Comparison of ENCODE assay signal across 20 mouse cellular contexts in genomic region chr8:98811922-98812321, GRCm38 (mm10).
A peak's percentile ranks its signal among the peaks of the same experiment; 100 is the strongest.
DNase-seq lines count a peak whose midpoint lies in the region; TF ChIP-seq lines count a peak whose summit lies in the region.
"Had no signal": no experiment of that assay in that cellular context is flagged by ENCODE, and none has a peak within 500 bp of the region (broad histone marks: within the 10 kb centered on the region; RNA-seq: fewer than 3 reads in every experiment).

No protein-coding gene starts in this region.

- TF ChIP-seq POLR2A in brain, embryonic 14.5 days (IDR thresholded peaks at IDR 0.05; ENCODE audit: borderline replicate concordance, extremely low read depth, insufficient read depth, insufficient read length, poor library complexity, severe bottlenecking) = no peak

- no peaks in the 10 kb centered on the region for H3K4me1 ChIP-seq in heart, embryonic 10.5 days
- H3K4me1 ChIP-seq: forebrain, embryonic 10.5 days; heart, embryonic 12.5 days; hindbrain, embryonic 15.5 days; kidney, embryonic 15.5 days; liver, embryonic 12.5 days had no signal

- no peaks in the 10 kb centered on the region for H3K36me3 ChIP-seq in heart, embryonic 10.5 days
- H3K36me3 ChIP-seq: forebrain, embryonic 10.5 days; heart, embryonic 12.5 days; hindbrain, embryonic 15.5 days; kidney, embryonic 15.5 days; liver, embryonic 12.5 days had no signal

- intact Hi-C loops in left cerebral cortex, postnatal 25 days (cut with DNase I) = no loop called here
- intact Hi-C loops in left cerebral cortex, adult 2 months (cut with DNase I) = no loop called here

- H3K9me3 ChIP-seq in heart, embryonic 10.5 days = no peaks in the 10 kb centered on the region
- H3K9me3 ChIP-seq: forebrain, embryonic 10.5 days; heart, embryonic 12.5 days; hindbrain, embryonic 15.5 days; kidney, embryonic 15.5 days; liver, embryonic 12.5 days had no signal

- 81% methylated on average over 3 of the region's 3 CpGs for WGBS in heart, embryonic 10.5 days

- no peaks in the 10 kb centered on the region for H3K27me3 ChIP-seq in heart, embryonic 10.5 days (ENCODE audit: insufficient read depth, poor library complexity, severe bottlenecking)
- H3K27me3 ChIP-seq: heart, embryonic 12.5 days; hindbrain, embryonic 15.5 days; kidney, embryonic 15.5 days; liver, embryonic 12.5 days had no signal

- no peak overlapping the region for H3K27ac ChIP-seq in left cerebral cortex, adult 2 months
- H3K27ac ChIP-seq in heart, embryonic 10.5 days = no peak overlapping the region
- H3K27ac ChIP-seq: forebrain, embryonic 10.5 days; hindbrain, embryonic 15.5 days; kidney, embryonic 15.5 days; liver, embryonic 12.5 days had no signal

- no peak overlapping the region for H3K4me3 ChIP-seq in left cerebral cortex, adult 2 months
- no peak overlapping the region for H3K4me3 ChIP-seq in heart, embryonic 10.5 days
- H3K4me3 ChIP-seq: forebrain, embryonic 10.5 days; heart, embryonic 12.5 days; hindbrain, embryonic 15.5 days; kidney, embryonic 15.5 days; liver, embryonic 12.5 days had no signal

- no peak for TF ChIP-seq CTCF in left cerebral cortex, adult 2 months (IDR thresholded peaks at IDR 0.05)
- no peak for TF ChIP-seq CTCF in brain, embryonic 14.5 days (IDR thresholded peaks at IDR 0.05; ENCODE audit: borderline replicate concordance, extremely low read depth, insufficient read depth, insufficient read length)

- peak; percentile 9 to 60 for DNase-seq in left cerebral cortex, postnatal 25 days (ENCODE audit: low spot score in 2 of 2)
- DNase-seq in left cerebral cortex, adult 2 months (ENCODE audit: extremely low spot score in 1 of 2, low spot score in 2 of 2) = no peak
- peak; percentile 92 for DNase-seq in brain, adult 2 months (ENCODE audit: low read depth, low spot score)
- peak; percentile 57 for DNase-seq in brain, embryonic 14.5 days (ENCODE audit: low read depth)
- DNase-seq in cerebellum, adult 9-10 months = peak; percentile 81
- DNase-seq in heart, embryonic 10.5 days (ENCODE audit: low spot score) = no peak
- no peak for DNase-seq in spleen, postnatal 4 days (ENCODE audit: low spot score in 2 of 2)
- DNase-seq: adrenal gland, adult 8-10 months; heart, postnatal 36 days; kidney, postnatal 4 days; layer of hippocampus, adult 9-11 months; lung, adult 2 months; lung, postnatal 36 days; spleen, adult 18-20 months; thymus, postnatal 4 days had no signal

Comparison
In these comparisons a context has a peak if more than half of its experiments do, and no peak if none do; other contexts are left out.
1. DNase-seq: peak in left cerebral cortex, postnatal 25 days (2 of 2), brain, adult 2 months (single experiment), brain, embryonic 14.5 days (single experiment) and cerebellum, adult 9-10 months (single experiment); none in left cerebral cortex, adult 2 months (0 of 2), heart, embryonic 10.5 days (single experiment) and spleen, postnatal 4 days (0 of 2).